Mouse (Mus musculus) right cerebral cortex, postnatal 4 days (tissue): ENCODE measurements around the gene Ubac2.
"Not testable (repeated sequence)": the region's sequence is repeated elsewhere in the genome, so short reads cannot be mapped to it uniquely, and the experiment has no call there.

ENCODE experiments used
- DNase-seq: peaks from one replicate; pipeline ENCODE4 v3.0.0-alpha.2; 2022

Gene Ubac2

GRCm38 (mm10) chr14:121878176-121878858, at the start of gene Ubac2:
Gene Ubac2, plus strand, starts transcription at chr14:121878620.
- peak; percentile 99 for DNase-seq

GRCm38 (mm10) chr14:121829816-121830442, 48.5 kb upstream of the Ubac2 start:
- DNase-seq: no peak

GRCm38 (mm10) chr14:121833001-121833520, 45.4 kb upstream of the Ubac2 start:
- DNase-seq: no peak

- DNase-seq: no peak
Measured at GRCm38 (mm10) chr14:121838161-121838560, 40.3 kb upstream of the Ubac2 start.

GRCm38 (mm10) chr14:121840217-121840616, 38.2 kb upstream of the Ubac2 start:
- DNase-seq: no peak

- no peak for DNase-seq
Measured at GRCm38 (mm10) chr14:121844486-121844885, 33.9 kb upstream of the Ubac2 start.

- no peak for DNase-seq
Measured at GRCm38 (mm10) chr14:121851231-121851630, 27.2 kb upstream of the Ubac2 start.

GRCm38 (mm10) chr14:121852531-121852930, 25.9 kb upstream of the Ubac2 start:
- DNase-seq: no peak

- peak; percentile 70 for DNase-seq
Measured at GRCm38 (mm10) chr14:121865162-121865561, 13.3 kb upstream of the Ubac2 start.

- DNase-seq: no peak
Measured at GRCm38 (mm10) chr14:121866574-121866973, 11.8 kb upstream of the Ubac2 start.

GRCm38 (mm10) chr14:121869111-121869510, 9.3 kb upstream of the Ubac2 start:
- DNase-seq: no peak

- DNase-seq: no peak
Measured at GRCm38 (mm10) chr14:121872760-121873159, 5.7 kb upstream of the Ubac2 start.

- no peak for DNase-seq
Measured at GRCm38 (mm10) chr14:121873172-121873571, 5.2 kb upstream of the Ubac2 start.

GRCm38 (mm10) chr14:121873646-121874045, 4.8 kb upstream of the Ubac2 start:
- DNase-seq: no peak

- DNase-seq: not testable (repeated sequence)
Measured at GRCm38 (mm10) chr14:121876190-121876589, 2.2 kb upstream of the Ubac2 start.

- no peak for DNase-seq
Measured at GRCm38 (mm10) chr14:121876860-121877259, 1.6 kb upstream of the Ubac2 start.

- no peak for DNase-seq
Measured at GRCm38 (mm10) chr14:121877640-121878039, 780 bp upstream of the Ubac2 start.

GRCm38 (mm10) chr14:121878859-121879206, 413 bp downstream of the Ubac2 start:
- DNase-seq: no peak

GRCm38 (mm10) chr14:121879266-121879840, 933 bp downstream of the Ubac2 start:
- DNase-seq: no peak

GRCm38 (mm10) chr14:121881211-121881610, 2.8 kb downstream of the Ubac2 start:
- DNase-seq: no peak

GRCm38 (mm10) chr14:121884150-121884797, 5.9 kb downstream of the Ubac2 start:
- no peak for DNase-seq

- no peak for DNase-seq
Measured at GRCm38 (mm10) chr14:121893747-121894146, 15.3 kb downstream of the Ubac2 start.

GRCm38 (mm10) chr14:121894511-121895135, 16.2 kb downstream of the Ubac2 start:
- no peak for DNase-seq
